Mouse (Mus musculus) adrenal gland, postnatal 14 days (tissue): ENCODE data around the gene A1cf. TPM values are rescaled to one million over a fixed set of nuclear protein-coding genes. Genes with fewer than 3 reads are reported as not detected.

Source experiments
- DNase-seq: peaks from one replicate; pipeline ENCODE4 v3.0.0; 2021; ENCODE audit warnings: mixed read lengths
- long read RNA-seq, 2 experiments: library from polyadenylated mRNA; stranded (forward); transcript quantifications; one replicate each; pipeline ENCODE4 v2.0.0; 2021
- total RNA-seq: library from RNA; stranded (reverse); gene quantifications from 2 replicates; pipeline ENCODE4 v1.2.3, GENCODE M21; 2021

Gene A1cf
- total RNA-seq: 0.60 and 11.8 TPM in 2 replicates
- long read RNA-seq, experiment 1: 0 reads
- long read RNA-seq, experiment 2, partial matches to known transcripts: 1 of 2 reads
- long read RNA-seq, experiment 2, other reads (novel, unspliced or antisense): 1 of 2 reads

DNA sequence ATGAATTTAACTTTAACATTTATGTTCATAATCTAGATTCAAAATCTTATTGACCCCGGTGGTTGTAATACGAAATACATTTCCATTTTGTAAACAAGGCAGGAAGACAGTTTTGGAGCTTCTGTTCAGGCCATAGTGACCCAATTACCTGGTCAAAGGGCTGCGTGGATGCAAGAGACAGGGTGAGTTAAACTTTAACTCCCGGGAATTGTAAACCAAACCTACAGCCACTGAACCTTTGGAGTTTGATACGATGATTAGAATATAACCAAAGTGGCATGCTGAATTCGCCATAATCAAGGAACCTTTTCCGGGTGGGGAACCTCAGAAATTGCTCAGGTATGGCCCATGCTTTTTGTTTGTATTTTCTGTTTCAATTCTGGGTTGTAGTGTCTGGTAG lies at the start of gene A1cf:
A1cf (plus strand) TSS at position 244 of the 400 bp plus-strand sequence.
- no peak for DNase-seq

DNA sequence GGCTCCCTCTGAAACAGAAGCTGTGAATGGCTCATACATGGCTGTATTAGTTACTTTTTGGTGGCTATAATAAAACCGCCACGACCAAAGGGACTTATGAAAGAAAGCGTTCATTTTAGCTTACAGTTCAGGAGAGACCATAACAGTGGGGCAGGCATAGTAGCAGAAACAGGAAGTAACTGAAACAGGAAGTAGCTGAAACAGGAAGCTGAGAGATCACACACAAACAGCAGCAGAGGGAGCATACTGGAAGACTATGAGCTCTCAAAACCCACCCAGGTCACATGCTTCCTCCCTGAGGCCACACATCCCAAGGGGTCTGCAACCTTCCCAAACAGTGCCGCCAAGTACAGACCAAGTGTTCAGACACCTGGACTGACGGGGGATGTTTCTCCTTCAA lies 34.3 kb upstream of the A1cf start:
- no peak for DNase-seq

GRCm38 (mm10) chr19:31861909-31862308 lies 6.7 kb upstream of the A1cf start:
- no peak for DNase-seq

DNA sequence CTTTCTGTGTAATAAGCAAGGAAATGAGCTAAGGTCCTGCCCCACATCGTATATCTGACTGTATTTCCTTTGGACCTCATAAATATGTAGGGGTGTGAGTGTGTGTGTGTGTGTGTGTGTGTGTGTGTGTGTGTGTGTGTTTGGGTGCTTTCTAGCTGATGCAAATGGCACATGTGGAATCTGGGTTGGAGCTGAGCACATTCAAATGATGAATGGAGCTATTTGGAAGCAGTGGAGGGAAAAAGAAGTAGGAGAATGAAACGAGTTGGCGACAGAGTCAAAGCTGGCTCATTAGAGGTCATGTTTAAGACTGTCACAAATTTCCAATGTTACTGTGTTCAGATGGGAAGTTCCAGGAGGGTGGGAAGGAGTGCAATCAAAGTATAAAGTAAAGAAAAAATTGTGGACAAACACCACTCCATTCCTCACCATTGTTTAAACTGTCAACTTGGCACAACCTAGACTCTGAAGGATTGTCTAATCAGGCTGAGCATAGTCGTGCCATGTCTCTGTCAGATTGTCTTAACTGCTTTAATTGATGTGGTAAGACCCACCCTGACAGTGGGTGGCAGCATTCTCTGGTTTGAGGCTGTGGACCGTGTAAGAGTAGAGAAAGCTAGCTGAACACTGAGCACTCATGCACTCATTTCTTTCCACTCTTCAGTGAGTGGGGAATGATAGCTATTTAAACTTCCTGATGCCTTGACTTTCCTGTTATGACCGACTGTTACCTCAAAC lies 5.9 kb upstream of the A1cf start:
- no peak for DNase-seq

GRCm38 (mm10) chr19:31865451-31865850 lies 3.1 kb upstream of the A1cf start:
- DNase-seq: no peak

GRCm38 (mm10) chr19:31868076-31868475 lies 488 bp upstream of the A1cf start:
- DNase-seq: no peak

DNA sequence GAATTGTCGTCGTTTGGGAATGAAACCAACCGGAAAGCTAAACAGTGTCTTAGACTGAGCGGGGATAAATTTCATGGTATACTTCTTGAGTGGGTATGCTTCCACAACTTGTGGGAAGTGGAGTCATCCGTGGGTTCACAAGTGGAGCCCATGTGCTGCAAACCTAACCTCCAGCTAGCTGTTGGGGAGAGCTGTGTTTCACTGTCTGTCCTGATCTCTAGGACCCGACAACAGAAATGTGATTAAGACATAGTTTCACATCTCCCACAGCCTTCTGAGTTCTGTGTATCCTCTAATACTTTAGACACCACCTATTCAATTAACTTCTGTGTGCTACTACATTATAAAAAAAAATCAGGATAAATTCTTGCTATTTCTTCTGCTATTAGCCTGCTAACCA lies 407 bp downstream of the A1cf start:
- no peak for DNase-seq

GRCm38 (mm10) chr19:31871377-31871776 lies 2.8 kb downstream of the A1cf start:
- DNase-seq: no peak

GRCm38 (mm10) chr19:31877968-31878367 lies 9.4 kb downstream of the A1cf start:
- no peak for DNase-seq

GRCm38 (mm10) chr19:31884594-31884993 lies 16.0 kb downstream of the A1cf start:
- DNase-seq: no peak

DNA sequence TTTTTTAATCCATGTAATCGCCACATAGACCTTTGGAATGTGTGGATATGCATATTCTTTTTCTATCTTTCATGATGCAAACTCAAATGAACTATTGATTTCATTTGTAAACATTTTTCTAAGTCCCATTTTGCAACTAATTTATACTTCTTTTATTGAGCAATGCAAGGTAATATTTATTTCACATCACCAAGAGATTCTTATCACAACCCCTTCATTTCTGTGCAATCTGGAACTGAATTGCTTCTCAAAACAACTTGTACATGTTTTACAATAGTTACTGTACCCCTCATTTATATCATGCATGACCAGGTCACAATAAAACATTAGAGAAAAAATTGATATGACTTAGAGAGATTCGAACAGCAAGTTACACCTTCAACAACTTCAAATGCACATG lies 18.7 kb downstream of the A1cf start:
- DNase-seq: no peak

DNA sequence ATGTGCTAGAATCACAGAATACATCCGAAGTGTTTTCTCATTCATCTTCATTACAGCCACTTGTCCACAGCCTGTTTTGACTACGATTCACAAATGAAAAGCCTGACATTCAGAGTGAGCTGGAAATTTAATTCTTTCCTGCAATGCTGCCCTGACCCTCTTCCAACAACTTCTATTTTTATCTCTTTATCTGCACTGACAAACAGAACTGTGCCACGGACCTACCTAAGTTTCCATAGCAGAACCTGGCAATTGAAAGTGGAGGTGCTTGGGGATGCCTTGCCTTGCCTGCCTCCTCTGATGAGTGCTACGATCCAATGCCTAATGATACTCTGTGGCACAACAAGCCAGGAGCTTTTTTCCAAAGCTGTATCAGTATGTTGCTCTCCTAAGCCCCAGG lies 21.4 kb downstream of the A1cf start:
- no peak for DNase-seq

DNA sequence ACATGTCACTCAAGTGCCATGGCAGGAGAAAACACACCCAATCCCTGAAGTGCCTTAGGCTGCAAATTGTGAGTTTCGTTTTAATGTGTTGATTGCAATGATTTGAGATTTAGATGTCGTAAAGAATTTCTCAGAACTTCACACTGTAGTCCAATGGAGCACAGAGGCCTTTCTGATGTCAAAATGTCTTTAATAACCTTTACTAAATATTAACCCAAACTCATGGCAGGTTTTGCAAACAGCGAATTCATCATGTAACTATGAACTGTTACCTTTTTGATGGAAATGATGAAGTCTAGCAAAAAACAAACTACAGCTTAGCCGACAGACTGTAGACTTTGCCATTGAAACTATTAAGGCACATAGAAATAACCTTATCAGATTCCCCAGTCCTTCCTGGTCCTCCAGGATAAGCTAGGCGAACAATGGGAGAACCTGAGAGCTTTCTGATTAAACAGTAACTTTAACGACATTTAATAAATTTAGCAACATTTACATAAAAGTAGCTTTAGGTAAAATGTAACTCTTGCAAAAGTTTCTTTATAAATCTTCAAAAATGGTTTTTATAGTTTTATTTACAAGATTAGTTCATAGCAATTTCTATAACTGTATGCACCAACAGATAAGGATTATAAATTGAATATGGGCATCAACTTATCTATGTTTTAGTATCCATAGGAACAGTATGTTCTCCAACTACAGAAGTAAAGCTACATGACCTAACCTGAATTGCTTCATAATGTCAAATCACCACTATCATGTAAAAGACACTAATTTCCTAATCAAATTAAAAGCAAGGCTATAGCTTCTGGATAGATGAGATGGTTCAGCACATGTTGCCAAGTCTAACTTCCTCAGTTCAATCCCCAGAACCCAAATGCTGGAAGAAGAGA lies 22.7 kb downstream of the A1cf start:
- no peak for DNase-seq

DNA sequence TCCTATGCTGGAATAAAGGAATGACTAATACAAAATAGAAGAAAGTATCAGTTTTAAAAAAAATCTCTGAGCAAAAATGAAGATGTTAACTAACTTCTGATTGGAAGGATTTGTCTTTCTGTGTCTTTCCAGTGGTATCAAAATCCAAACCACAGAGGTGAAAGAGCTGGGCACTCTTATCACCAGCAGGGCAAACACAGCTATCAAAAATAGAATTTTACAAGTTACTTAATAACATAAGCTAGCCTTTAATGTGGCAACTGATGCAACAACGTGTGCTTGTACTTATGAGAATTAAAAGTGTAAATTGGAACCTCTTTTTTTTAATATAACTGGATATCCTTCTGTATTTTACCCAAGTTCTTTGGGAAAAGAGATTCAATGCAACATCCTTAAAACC lies 27.4 kb downstream of the A1cf start:
- DNase-seq: no peak

GRCm38 (mm10) chr19:31896711-31897110 lies 28.1 kb downstream of the A1cf start:
- no peak for DNase-seq

DNA sequence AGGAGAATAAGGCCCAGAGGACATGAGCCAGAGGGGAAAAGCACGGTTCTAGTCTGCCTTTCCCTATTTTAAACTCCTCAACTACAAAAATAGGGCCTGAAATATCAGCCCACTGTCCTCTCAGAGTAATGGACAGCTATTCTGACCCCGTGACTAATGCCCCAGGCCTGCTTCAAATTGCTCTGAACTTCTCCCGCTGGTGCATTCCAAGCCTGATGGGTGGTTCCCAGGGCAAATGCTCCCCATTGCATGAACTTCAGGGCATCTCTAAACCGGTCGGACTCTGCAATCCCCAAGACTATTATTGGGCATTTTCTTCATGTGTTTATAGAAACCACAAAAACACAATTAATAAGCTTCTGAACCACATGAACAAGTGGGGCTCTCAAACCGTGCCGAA lies 37.1 kb downstream of the A1cf start:
- DNase-seq: no peak

GRCm38 (mm10) chr19:31910423-31910822 lies 41.9 kb downstream of the A1cf start:
- DNase-seq: no peak

DNA sequence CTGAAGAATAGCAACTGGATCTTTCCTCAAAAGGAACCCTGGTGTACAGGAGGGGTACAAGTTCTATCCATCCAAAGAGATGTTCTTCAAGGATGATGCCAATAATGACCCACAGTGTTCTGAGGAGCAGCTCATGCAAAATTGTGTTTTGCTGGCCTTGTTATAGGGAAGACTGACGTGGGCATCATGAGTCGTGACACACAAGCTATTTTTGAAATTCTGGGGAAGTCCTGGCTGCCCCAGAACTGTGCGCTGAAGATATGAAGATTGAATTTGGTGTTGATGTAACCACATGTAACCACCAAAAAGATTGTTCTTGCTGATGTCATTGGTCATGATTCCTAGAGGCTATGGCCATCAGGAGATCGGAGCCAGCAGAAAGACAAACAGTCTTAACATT lies 45.4 kb downstream of the A1cf start:
- DNase-seq: no peak

DNA sequence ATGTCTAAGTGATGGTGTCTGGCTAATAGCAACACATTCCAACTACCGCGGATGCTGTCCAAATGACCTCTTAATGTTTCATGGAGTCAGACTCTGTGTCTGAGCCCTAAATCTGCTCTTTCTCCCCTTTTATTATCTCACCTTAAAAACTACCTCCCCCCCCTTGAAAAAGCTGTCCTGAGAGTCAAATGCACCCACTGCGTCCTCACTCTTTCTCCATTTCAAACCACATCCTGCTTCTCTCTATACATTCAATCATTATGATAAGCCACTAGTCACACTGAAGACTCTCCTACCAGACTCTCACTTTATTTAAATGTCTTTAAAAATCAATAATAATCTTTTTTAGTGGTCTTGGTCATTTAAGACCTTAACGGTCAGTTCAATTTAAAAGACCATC lies 51.8 kb downstream of the A1cf start:
- DNase-seq: no peak

- no peak for DNase-seq
Observed at GRCm38 (mm10) chr19:31921852-31922251, 53.3 kb downstream of the A1cf start.

- no peak for DNase-seq
Observed at GRCm38 (mm10) chr19:31923615-31924352, 55.2 kb downstream of the A1cf start.

DNA sequence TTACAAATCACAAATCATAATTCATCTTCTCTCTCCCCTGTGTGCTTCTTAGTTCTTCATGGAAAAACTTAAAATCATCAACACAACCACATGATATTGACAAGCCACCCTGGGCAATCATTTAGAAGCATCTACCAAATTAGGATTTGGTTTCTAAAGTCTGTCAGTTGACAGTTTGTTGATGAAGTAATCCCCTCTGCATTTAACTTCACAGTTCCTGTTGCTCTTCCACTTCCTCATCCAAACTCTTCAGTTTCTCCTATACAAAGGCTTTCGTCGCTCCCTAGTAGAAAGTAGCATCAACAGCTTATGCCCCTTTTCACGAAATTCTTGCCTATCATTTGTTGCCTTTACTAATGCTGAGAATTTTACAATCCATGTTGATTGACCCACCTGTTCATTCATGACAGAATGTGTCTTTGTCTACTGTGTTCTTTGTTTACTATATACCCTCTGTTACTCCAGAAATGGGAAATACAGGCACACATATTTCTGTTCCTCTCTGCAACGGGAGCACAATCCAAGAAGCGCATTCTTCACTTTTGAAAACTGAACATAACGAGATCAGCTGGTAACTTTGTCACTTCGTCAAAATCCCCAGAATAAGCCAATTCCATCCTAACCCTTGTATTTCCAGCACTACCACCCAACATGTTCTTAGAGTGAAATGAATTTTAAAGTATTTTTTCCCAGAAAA lies 82.4 kb downstream of the A1cf start:
- no peak for DNase-seq
